Mouse (Mus musculus) kidney, embryonic 14.5 days (tissue): ENCODE data around the gene Prph. TPM values are rescaled to one million over a fixed set of nuclear protein-coding genes. Genes with fewer than 3 reads are reported as not detected.

Source experiments
- ATAC-seq: fragments of 200-750 bp; cut with Nextera tagmentation; 2 replicates; pipeline ENCODE4 v1.8.0; 2017; ENCODE audit warnings: moderate number of reproducible peaks, mild to moderate bottlenecking, moderate TSS enrichment, moderate library complexity; ENCODE audit not compliant: low FRiP score, low TSS enrichment
- H3K27ac ChIP-seq: fragments of 300-500 bp; sonication (generic); 2 replicates; pipeline ENCODE4 v1.5.1; 2014; ENCODE audit warnings: low read depth, mild to moderate bottlenecking, low read length, moderate library complexity, mixed read lengths
- H3K27me3 ChIP-seq: fragments of 300-500 bp; sonication (generic); 2 replicates; pipeline ENCODE4 v1.6.1; 2014; ENCODE audit warnings: mild to moderate bottlenecking, low read length; ENCODE audit not compliant: control insufficient read depth, insufficient read depth
- H3K36me3 ChIP-seq: fragments of 300-500 bp; sonication (generic); 2 replicates; pipeline ENCODE4 v1.6.1; 2014; ENCODE audit warnings: low read length, mixed read lengths; ENCODE audit not compliant: control insufficient read depth, insufficient read depth
- H3K4me1 ChIP-seq: fragments of 300-500 bp; sonication (generic); 2 replicates; pipeline ENCODE4 v1.6.1; 2014; ENCODE audit warnings: low read length, mixed read lengths; ENCODE audit not compliant: control insufficient read depth, insufficient read depth
- H3K4me2 ChIP-seq: fragments of 300-500 bp; sonication (generic); replicated peaks from 2 replicates; pipeline ENCODE4 v1.6.1; 2014; ENCODE audit warnings: low read depth, mild to moderate bottlenecking, low read length
- H3K4me3 ChIP-seq: fragments of 300-500 bp; sonication (generic); 2 replicates; pipeline ENCODE4 v1.5.1; 2014; ENCODE audit warnings: mild to moderate bottlenecking, low read length
- H3K9ac ChIP-seq: fragments of 300-500 bp; sonication (generic); 2 replicates; pipeline ENCODE4 v1.6.1; 2014; ENCODE audit warnings: low read depth, mild to moderate bottlenecking, low read length, moderate library complexity
- H3K9me3 ChIP-seq: fragments of 300-500 bp; sonication (generic); 2 replicates; pipeline ENCODE4 v1.6.1; 2016; ENCODE audit warnings: low read length; ENCODE audit not compliant: control insufficient read depth
- WGBS: fragments of 180-500 bp; shearing (Covaris S2); extraction: QIAGEN DNeasy Blood & Tissue Kit; methylation state at CpG from one replicate; pipeline ENCODE4 v1.1.7; 2014; 5-methylcytosine and 5-hydroxymethylcytosine counted together
- polyA plus RNA-seq: library from polyadenylated mRNA; unstranded; fragments of >200 nt; fragmentation: Nextera tagmentation; extraction: Ambion mirVana; gene quantifications from 2 replicates; pipeline ENCODE4 v1.2.1, GENCODE M21; 2014

The Prph gene
- polyA plus RNA-seq, 1 experiment from 2014 or later, result 0.31 TPM

DNA sequence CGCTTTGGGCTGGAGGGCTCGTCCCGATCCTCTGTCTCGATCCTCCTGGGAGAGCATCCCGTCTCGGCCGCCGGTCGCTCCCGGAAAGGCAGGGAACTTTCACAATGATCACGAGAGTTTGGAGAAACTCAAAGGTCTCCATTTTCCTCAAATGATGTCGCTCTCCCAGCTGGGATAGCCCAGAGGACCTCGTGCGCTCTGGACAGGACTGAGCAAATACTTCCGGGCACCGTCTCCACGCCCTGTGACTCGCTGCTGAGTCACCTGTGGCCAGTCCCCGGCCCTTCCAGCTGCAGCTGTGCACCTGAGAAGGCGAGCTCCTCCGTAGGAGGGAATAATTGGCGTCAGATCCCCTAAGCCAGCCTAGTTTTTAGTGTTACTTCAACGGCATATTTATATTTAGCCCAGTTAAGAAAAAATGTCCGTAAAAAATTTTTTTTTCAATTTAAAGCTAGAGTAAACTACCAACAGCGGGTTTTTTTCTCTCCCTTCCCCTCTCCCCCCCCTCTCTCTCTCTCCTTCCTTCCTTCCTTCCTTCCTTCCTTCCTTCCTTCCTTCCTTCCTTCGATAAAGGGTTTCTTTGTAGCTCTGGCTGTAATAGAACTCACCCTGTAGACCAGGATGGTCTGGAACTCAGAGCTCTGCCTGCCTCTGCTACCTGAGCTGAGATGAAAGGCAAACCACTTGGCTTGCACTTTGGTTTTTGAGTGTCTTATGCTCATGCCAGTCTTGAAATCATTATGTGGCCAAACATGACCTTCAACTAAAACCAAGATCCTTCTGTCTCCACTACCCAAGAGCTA lies 24.2 kb upstream of the Prph start:
- 10% methylated on average over 26 of the region's 26 CpGs for WGBS
- Histone ChIP-seq H3K4me1 (peaks cover 20% of the 10 kb centered on the region), H3K4me3 (peak overlapping the region; percentile 67)

DNA sequence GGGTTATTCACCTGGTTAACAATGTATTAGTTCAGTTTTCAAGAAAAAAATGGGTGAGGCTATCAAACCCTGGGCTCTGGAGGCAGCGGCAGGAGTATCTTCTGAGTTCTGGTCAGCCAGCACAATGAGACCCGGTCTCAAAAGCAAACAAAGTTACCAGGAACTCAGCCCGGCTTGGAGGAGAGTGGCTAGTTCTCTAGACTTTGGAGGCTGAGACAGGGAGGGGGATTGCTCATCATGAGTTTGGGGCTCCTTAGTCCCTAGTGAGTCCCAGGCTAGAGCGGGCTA lies 23.6 kb upstream of the Prph start:
- H3K4me3 ChIP-seq, result peak overlapping the region; percentile 67
- WGBS, result 84% methylated on average over 4 of the region's 4 CpGs
- H3K36me3 ChIP-seq, result peaks cover 23% of the 10 kb centered on the region
- no peaks in the 10 kb centered on the region for H3K27me3 ChIP-seq
- no peak for ATAC-seq
- H3K27ac ChIP-seq, result no peak overlapping the region
- no peaks in the 10 kb centered on the region for H3K9me3 ChIP-seq
- peak overlapping the region; percentile 72 for H3K4me2 ChIP-seq
- H3K9ac ChIP-seq, result no peak overlapping the region
- peaks cover 20% of the 10 kb centered on the region for H3K4me1 ChIP-seq

More for the DNA sequence above, 24.2 kb upstream of the Prph start:
- Histone ChIP-seq H3K9ac (peak overlapping the region; percentile 76), H3K36me3 (peaks cover 20% of the 10 kb centered on the region), H3K27ac (peak overlapping the region; percentile 81), H3K27me3 (no peaks in the 10 kb centered on the region), H3K9me3 (no peaks in the 10 kb centered on the region), H3K4me2 (peak overlapping the region; percentile 72)
- ATAC-seq, result peak; percentile 65

DNA sequence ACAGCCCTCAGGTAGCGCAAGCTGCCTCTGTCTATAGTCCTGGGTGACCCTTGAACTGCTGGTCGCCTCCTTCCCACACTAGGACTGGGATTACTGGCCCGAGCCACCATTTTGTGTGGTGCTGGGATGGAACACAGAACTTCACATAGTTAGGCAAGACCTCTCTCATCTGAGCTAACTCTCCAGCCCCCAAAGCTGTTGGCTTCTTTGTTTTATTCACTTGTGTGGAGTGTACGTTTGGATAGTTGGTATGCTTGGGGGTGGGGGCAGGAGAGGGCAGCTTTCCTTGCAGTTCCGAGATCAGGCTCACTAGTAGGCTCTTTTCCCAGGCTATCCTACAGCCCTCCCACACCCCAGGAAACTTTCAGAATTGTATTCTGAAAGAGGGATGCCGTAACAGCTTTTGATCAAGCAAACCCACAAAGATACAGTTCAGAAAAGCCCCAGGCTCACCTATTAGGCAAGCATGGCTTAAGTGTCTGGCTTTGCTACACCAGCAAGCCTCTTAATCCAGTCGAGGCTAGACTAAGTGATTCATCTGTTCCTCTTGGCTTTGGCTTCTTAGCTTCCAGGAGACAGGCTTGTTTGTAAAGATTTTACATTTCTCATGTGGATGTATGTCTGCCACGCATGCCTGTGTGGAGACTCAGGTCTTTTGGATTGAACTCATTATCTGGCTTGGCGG lies 22.8 kb upstream of the Prph start:
- no peak overlapping the region for H3K27ac ChIP-seq
- peak overlapping the region; percentile 26; the same call in 1 of the 2 replicates for H3K4me3 ChIP-seq
- peak overlapping the region; percentile 35; the same call in 1 of the 2 replicates for H3K9ac ChIP-seq
- H3K4me2 ChIP-seq, result peak overlapping the region; percentile 72
- no peak for ATAC-seq
- H3K36me3 ChIP-seq, result peaks cover 29% of the 10 kb centered on the region
- no peaks in the 10 kb centered on the region for H3K27me3 ChIP-seq
- no peaks in the 10 kb centered on the region for H3K9me3 ChIP-seq
- 68% methylated on average over 9 of the region's 9 CpGs for WGBS
- H3K4me1 ChIP-seq, result peaks cover 20% of the 10 kb centered on the region

DNA sequence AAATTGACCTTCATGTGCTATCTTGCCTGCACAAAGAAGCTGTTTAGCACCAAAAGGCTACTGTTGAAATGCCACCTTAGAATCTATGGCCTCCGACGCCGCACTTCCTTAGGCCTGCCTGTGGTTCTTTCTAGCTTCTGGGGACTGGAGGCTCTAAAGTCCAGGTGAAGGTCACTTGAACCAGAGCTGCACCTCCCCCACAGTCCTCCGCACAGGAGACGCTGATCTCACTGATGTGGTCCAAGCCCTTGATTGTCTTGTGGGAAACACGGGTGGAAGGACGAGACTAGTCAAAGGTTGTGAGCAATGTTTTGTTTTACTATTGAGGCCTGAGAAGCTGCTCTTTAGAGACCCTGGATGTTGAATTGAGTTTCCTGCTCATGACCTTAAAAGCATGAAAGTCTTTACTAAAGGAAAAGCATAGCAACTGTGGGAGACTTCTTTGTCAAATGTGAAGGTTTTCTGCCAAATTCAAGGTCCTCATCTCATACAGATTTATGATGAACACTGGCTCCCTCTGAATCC lies 22.2 kb upstream of the Prph start:
- Histone ChIP-seq H3K4me2 (peak overlapping the region; percentile 72), H3K9ac (peak overlapping the region; percentile 35; the same call in 1 of the 2 replicates), H3K27me3 (no peaks in the 10 kb centered on the region), H3K4me3 (peak overlapping the region; percentile 26; the same call in 1 of the 2 replicates), H3K9me3 (no peaks in the 10 kb centered on the region), H3K27ac (no peak overlapping the region), H3K36me3 (peaks cover 29% of the 10 kb centered on the region), H3K4me1 (peaks cover 20% of the 10 kb centered on the region)
- ATAC-seq, result no peak
- WGBS, result 34% methylated on average over 7 of the region's 7 CpGs

DNA sequence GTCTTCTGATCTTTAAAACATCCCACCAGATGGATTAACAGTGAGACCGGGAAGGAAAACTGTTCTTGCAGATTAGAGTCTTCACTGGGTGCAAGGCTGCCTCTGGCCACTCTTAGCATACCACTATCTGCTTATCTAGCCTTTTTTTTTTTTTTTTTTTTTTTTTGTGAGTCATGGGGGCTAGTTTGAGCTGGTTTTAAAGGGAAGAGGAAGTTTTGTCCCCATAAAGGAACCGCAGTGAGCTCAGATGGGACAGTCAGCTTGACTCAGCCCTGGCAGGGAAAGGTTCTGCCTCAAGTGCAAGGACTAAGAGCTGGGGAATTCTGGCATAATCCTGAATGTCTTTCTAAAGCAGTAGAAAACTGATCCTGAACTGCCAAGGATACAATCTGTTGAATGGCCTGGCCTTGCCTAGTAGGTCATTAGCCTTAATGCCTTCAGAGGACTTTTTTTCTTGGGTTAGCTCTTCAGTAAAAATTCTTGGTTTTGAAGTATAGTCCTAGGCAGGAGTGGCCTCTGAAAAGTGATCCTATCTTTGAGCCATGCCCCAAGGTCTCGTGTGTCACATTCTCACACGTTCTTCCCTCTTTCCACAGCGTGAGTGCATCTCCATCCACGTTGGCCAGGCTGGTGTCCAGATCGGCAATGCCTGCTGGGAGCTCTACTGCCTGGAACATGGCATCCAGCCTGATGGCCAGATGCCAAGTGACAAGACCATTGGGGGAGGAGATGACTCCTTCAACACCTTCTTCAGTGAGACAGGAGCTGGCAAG lies 21.3 kb upstream of the Prph start:
- peaks cover 33% of the 10 kb centered on the region for H3K36me3 ChIP-seq
- H3K4me3 ChIP-seq, result no peak overlapping the region
- 78% methylated on average over 7 of the region's 7 CpGs for WGBS
- peak overlapping the region; percentile 72; the same call in 1 of the 2 replicates for H3K4me2 ChIP-seq
- H3K9me3 ChIP-seq, result no peaks in the 10 kb centered on the region
- no peak overlapping the region for H3K9ac ChIP-seq
- no peak for ATAC-seq
- no peaks in the 10 kb centered on the region for H3K27me3 ChIP-seq
- H3K27ac ChIP-seq, result no peak overlapping the region
- H3K4me1 ChIP-seq, result peaks cover 20% of the 10 kb centered on the region

DNA sequence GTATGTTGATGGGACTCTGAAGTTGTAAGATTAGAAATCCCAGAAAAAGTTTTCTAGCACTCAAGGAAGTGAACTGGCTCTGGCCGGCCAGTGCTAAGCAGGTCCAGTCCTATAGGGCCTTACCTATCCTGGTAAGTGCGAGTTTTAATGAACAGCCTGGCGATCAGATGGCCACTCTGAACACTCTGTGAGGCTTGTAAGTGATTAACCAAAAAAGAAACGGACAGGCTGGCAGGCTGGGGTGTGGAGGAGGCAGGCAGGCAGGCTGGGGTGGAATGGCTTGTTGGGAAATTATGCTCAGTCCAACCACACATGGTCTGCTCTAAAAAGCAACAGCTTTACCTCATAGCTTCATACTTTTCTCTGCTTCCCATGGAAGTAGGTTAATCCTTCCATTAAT lies 19.5 kb upstream of the Prph start:
- H3K27ac ChIP-seq, result no peak overlapping the region
- no peak overlapping the region for H3K4me2 ChIP-seq
- no peak; the same call in 1 of the 2 replicates for ATAC-seq
- no peaks in the 10 kb centered on the region for H3K9me3 ChIP-seq
- H3K9ac ChIP-seq, result no peak overlapping the region
- 75% methylated on average over 4 of the region's 4 CpGs for WGBS
- peaks cover 33% of the 10 kb centered on the region for H3K36me3 ChIP-seq
- peaks cover 14% of the 10 kb centered on the region for H3K4me1 ChIP-seq
- H3K4me3 ChIP-seq, result no peak overlapping the region
- no peaks in the 10 kb centered on the region for H3K27me3 ChIP-seq

DNA sequence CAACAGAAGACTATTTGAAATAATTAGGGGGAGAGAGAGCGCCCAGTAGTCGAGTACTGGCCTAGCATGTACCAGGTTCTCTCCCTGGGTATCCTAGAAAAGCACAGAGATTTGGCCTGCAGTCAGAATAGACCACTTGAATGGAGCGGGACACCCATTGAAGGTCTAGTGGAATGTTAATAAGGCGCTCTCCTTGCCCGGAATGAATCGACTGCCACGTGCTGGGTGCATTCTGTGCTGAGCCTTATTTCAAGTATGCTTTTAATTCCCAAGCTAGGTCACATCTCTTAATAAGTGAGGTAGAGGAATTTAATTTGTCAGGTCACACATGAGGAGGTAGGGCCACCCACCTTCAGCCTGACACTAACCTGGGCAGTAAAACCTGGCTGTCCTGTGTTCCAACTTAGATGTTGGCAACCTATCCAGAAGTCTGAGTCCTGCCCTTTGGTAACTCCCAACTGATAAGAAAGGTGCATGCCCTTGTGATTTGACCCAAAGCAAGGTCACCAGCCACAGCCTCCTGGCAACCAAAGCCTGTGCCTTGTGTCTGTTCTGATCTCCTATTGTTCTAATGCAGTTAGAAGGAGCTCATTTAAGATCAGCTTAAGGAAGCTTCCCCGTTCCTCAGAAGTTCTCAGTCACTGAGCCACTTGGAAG lies 18.6 kb upstream of the Prph start:
- H3K36me3 ChIP-seq, result peaks cover 33% of the 10 kb centered on the region
- ATAC-seq, result no peak
- H3K4me1 ChIP-seq, result peaks cover 16% of the 10 kb centered on the region
- no peak overlapping the region for H3K27ac ChIP-seq
- H3K27me3 ChIP-seq, result no peaks in the 10 kb centered on the region
- H3K4me2 ChIP-seq, result no peak overlapping the region
- no peak overlapping the region for H3K9ac ChIP-seq
- H3K9me3 ChIP-seq, result no peaks in the 10 kb centered on the region
- H3K4me3 ChIP-seq, result no peak overlapping the region
- 94% methylated on average over 8 of the region's 8 CpGs for WGBS

DNA sequence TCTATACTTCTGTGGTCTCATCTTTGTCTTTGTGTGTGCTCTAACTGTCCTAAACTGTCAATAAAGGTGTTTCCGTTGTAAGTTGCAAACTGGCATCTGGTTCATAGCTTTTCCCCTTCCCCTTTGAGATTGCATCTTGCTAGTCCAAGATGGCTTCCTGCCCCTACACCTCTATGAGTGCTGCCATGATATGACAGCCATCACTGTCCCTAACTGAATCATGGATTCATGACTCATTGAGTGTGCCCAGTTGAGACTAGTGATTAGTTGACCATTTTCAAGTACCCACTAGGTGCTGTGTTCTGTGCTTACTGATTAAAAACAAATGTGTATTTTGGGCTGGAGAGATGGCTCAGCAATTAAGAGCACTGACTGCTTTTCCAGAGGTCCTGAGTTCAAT lies 16.9 kb upstream of the Prph start:
- Histone ChIP-seq H3K27ac (no peak overlapping the region), H3K4me3 (no peak overlapping the region), H3K4me1 (peaks cover 15% of the 10 kb centered on the region), H3K36me3 (peaks cover 33% of the 10 kb centered on the region), H3K9ac (no peak overlapping the region), H3K27me3 (no peaks in the 10 kb centered on the region), H3K9me3 (no peaks in the 10 kb centered on the region), H3K4me2 (no peak overlapping the region)
- WGBS, result 96% methylated on average over 1 of the region's 1 CpGs
- ATAC-seq, result no peak
